Mouse (Mus musculus): ENCODE data around the gene Ncl.

The Ncl gene

DNA sequence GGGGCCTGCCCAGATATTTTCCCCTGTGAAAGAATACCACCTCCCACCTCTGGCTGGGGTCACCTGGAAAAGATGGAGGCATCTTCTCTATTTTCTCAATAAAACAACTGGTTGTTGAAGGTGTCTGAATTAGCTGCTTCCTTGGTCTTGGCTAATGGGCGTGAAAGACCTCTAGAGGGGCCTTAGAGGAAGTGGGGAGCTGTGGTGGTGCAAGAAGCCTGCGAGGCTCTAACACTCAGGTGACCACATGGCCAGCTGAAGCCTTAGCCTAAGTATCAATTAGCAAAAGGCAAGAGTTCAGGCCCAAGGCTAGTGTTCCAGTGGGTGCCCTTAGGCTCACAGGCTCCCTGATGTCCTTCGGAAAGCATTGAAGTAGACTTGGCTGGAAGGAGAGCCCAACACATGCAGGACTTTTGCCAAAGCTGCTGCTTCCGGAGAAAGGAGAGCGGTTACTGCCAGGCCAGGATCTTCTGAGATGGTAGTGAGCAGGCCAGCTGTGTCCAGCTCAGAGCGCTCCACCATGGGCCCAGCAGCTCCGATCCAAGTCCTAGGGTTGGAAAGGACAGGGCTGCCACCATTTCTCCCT is 51.9 kb downstream of the Ncl start:
- H3K36me3 ChIP-seq (ENCODE audit: insufficient read depth, low read length): peaks cover 42% of the 10 kb centered on the region
- TF ChIP-seq POU5F1 (IDR thresholded peaks at IDR 0.05; ENCODE audit: borderline replicate concordance, low read length): no peak
- no peak for TF ChIP-seq NANOG (IDR thresholded peaks at IDR 0.05; ENCODE audit: borderline replicate concordance, low read length)
- no peak for TF ChIP-seq CTCF (conservative IDR thresholded peaks at IDR 0.05; ENCODE audit: low read length)
- H3K4me1 ChIP-seq (replicated peaks; ENCODE audit: low read depth, low read length): peaks cover 68% of the 10 kb centered on the region
- H3K9me3 ChIP-seq (ENCODE audit: low read length): no peaks in the 10 kb centered on the region
- peak overlapping the region; percentile 96 for H3K4me3 ChIP-seq (replicated peaks; ENCODE audit: low read length)
- no peaks in the 10 kb centered on the region for H3K27me3 ChIP-seq (ENCODE audit: insufficient read depth, low read length)

DNA sequence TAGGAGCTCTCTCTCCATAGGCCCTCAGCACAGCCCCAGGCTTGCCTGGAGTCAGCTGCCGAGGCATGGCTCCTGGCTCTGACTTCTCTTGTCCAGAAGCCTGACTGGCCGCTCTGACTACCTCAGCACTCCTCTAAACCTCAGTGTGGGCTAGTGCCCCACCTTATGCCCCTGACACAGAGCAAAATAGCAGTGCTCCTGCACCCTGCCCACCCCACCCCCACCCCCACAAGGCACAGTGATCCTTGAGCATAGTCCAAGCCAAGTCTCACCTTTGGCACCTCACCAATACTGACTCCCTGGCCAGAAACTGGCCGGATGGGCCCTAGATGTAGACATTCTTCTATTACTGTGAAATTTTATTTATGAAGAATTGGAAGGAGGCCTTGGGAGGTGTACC is 52.5 kb downstream of the Ncl start:
- no peak for TF ChIP-seq CTCF (conservative IDR thresholded peaks at IDR 0.05; ENCODE audit: low read length)
- no peak for TF ChIP-seq NANOG (IDR thresholded peaks at IDR 0.05; ENCODE audit: borderline replicate concordance, low read length)
- no peak for TF ChIP-seq POU5F1 (IDR thresholded peaks at IDR 0.05; ENCODE audit: borderline replicate concordance, low read length)
- Histone ChIP-seq H3K36me3 (ENCODE audit: insufficient read depth, low read length) (peaks cover 42% of the 10 kb centered on the region), H3K4me1 (replicated peaks; ENCODE audit: low read depth, low read length) (peaks cover 72% of the 10 kb centered on the region), H3K4me3 (replicated peaks; ENCODE audit: low read length) (peak overlapping the region; percentile 96), H3K9me3 (ENCODE audit: low read length) (no peaks in the 10 kb centered on the region), H3K27me3 (ENCODE audit: insufficient read depth, low read length) (no peaks in the 10 kb centered on the region)

DNA sequence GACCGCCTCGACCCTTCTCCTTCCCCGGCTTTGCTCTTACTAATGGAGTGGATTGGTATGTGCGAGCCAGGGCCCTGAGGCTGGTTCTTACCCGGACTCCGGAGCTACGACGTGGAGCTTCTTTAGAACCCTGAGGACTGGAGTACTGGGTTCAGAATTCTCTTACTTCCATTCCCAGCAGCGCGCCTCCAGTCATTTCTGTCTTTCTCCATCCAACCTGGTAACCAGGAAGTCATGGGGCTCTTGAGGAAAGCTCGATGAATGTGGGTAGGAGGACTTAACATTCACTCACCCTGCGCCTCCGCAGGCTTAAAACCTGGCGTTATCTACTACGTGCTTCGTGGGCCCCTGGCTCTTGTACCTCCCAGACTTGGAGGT is 55.3 kb downstream of the Ncl start:
- no peak for TF ChIP-seq POU5F1 (IDR thresholded peaks at IDR 0.05; ENCODE audit: borderline replicate concordance, low read length)
- TF ChIP-seq NANOG (IDR thresholded peaks at IDR 0.05; ENCODE audit: borderline replicate concordance, low read length): no peak
- TF ChIP-seq CTCF (conservative IDR thresholded peaks at IDR 0.05; ENCODE audit: low read length): no peak
- no peaks in the 10 kb centered on the region for H3K9me3 ChIP-seq (ENCODE audit: low read length)
- peak overlapping the region; percentile 96 for H3K4me3 ChIP-seq (replicated peaks; ENCODE audit: low read length)
- H3K27me3 ChIP-seq (ENCODE audit: insufficient read depth, low read length): no peaks in the 10 kb centered on the region
- peaks cover 88% of the 10 kb centered on the region for H3K4me1 ChIP-seq (replicated peaks; ENCODE audit: low read depth, low read length)
- peaks cover 42% of the 10 kb centered on the region for H3K36me3 ChIP-seq (ENCODE audit: insufficient read depth, low read length)

DNA sequence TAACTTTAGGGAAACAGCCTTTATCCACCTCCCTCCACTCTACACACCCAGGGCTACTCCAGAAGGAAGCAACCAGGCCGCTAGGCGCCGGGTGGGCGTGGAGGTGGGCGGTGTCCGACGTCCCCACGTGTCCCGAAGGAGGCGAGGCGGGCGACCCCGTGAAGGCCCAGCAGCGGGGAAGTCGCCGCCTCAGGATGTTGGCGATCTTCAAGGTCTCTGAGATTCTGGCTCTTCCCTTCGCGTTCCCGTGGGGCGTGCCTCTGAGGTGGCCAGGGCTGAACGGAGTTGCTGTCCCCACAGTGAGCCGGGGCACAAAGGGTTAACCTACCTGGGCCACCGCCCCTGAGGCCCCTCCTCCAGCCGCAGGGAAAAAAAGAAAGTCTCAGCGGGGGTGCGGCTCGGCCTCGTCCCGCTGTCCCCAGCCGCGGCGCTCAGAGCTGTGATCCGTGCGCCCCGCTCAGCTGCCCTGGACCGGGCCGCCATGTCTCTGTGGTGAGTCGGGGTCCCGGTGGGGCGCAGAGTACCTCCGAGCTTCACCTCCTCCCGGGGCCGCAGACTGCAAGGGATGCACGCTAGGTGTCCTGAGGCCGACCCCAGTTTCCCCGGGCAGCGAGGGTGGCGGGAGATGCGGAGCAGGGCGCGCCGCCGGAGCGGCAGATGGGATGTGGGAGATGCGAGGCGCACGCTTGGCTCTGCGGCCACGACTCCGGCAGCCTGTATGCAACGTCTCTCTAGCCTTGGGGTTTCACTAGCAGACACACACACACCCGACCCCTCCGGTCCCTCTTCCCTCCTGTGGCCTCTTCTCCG is 55.9 kb downstream of the Ncl start:
- no peaks in the 10 kb centered on the region for H3K9me3 ChIP-seq (ENCODE audit: low read length)
- peak overlapping the region; percentile 96 for H3K4me3 ChIP-seq (replicated peaks; ENCODE audit: low read length)
- no peaks in the 10 kb centered on the region for H3K27me3 ChIP-seq (ENCODE audit: insufficient read depth, low read length)
- peaks cover 42% of the 10 kb centered on the region for H3K36me3 ChIP-seq (ENCODE audit: insufficient read depth, low read length)
- peaks cover 89% of the 10 kb centered on the region for H3K4me1 ChIP-seq (replicated peaks; ENCODE audit: low read depth, low read length)
- TF ChIP-seq POU5F1 (IDR thresholded peaks at IDR 0.05; ENCODE audit: borderline replicate concordance, low read length) (no peak), CTCF (conservative IDR thresholded peaks at IDR 0.05; ENCODE audit: low read length) (no peak), NANOG (IDR thresholded peaks at IDR 0.05; ENCODE audit: borderline replicate concordance, low read length) (no peak)

DNA sequence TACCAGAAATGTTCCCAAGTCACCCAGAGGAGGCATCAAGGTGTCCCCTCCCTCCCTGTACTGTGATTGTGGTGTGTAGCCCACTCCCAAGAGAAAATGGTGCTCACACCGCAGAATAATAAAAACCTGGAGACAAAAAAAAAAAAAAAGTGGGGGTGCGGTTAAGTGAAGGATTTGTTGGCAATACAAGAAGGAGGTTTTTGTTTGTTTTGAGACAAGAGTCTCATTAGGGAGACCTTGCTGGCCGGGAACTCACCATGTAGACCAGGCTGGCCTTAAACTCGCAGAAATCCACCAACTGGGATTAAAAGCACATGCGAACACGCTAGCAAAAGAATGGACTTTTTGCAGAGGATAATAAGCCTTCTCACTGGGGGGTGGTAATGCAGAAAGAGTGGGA is 56.7 kb downstream of the Ncl start, which contains the start of gene B3gnt7:
TSS of gene B3gnt7 (plus strand) at position 301 of the 400 bp plus-strand sequence.
- H3K4me1 ChIP-seq (replicated peaks; ENCODE audit: low read depth, low read length): peaks cover 87% of the 10 kb centered on the region
- no peaks in the 10 kb centered on the region for H3K27me3 ChIP-seq (ENCODE audit: insufficient read depth, low read length)
- H3K4me3 ChIP-seq (replicated peaks; ENCODE audit: low read length): peak within 1 kb of the TSS; percentile 96
- H3K9me3 ChIP-seq (ENCODE audit: low read length): no peaks in the 10 kb centered on the region
- H3K36me3 ChIP-seq (ENCODE audit: insufficient read depth, low read length): peaks cover 37% of the 10 kb centered on the region
- no peak for TF ChIP-seq NANOG (IDR thresholded peaks at IDR 0.05; ENCODE audit: borderline replicate concordance, low read length)
- no peak for TF ChIP-seq CTCF (conservative IDR thresholded peaks at IDR 0.05; ENCODE audit: low read length)
- TF ChIP-seq POU5F1 (IDR thresholded peaks at IDR 0.05; ENCODE audit: borderline replicate concordance, low read length): no peak

DNA sequence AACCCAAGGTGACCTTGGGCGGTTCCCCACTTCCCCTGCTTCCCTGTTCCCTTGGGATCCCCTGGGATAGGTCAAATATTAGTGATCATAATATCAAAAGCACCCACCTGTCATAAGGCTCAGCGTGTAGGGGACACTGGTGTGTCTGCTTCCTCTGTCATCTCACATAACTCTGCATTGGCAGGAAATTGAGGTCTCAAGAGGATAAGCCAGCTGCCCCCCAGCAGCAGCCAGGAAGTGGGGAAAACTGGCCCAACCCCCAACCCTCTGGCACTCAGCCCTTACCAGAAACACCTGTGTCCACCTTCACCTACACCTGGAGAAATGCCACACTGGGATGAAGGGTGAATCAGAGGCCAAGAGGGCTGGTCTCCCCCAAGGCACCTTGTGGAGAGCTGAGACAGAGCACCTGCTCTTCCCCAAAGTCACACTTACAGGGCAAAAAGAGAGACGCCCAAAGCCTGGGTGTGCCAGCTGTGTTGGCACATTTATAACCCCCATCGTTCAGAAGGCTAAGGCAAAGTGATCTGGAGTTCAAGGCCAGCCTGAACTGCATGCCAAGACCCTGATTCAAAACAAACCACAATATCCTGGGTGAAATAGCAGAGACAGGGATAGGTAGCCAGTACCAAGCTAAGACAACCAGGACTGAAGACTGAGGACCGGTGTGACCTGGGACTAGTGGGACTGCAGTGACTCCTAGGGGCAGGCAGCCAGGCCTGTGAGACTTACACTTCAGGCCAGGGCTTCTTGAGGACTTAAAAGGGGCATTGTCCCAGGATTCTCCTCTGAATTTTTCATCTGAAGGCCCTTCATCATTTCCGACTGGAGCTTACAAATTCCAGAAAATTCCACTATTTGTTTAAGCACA is 57.7 kb downstream of the Ncl start:
- Histone ChIP-seq H3K9me3 (ENCODE audit: low read length) (no peaks in the 10 kb centered on the region), H3K36me3 (ENCODE audit: insufficient read depth, low read length) (peaks cover 26% of the 10 kb centered on the region), H3K27me3 (ENCODE audit: insufficient read depth, low read length) (no peaks in the 10 kb centered on the region), H3K4me1 (replicated peaks; ENCODE audit: low read depth, low read length) (peaks cover 78% of the 10 kb centered on the region), H3K4me3 (replicated peaks; ENCODE audit: low read length) (peak overlapping the region; percentile 96)
- no peak for TF ChIP-seq CTCF (conservative IDR thresholded peaks at IDR 0.05; ENCODE audit: low read length)
- no peak for TF ChIP-seq NANOG (IDR thresholded peaks at IDR 0.05; ENCODE audit: borderline replicate concordance, low read length)
- TF ChIP-seq POU5F1 (IDR thresholded peaks at IDR 0.05; ENCODE audit: borderline replicate concordance, low read length): no peak

DNA sequence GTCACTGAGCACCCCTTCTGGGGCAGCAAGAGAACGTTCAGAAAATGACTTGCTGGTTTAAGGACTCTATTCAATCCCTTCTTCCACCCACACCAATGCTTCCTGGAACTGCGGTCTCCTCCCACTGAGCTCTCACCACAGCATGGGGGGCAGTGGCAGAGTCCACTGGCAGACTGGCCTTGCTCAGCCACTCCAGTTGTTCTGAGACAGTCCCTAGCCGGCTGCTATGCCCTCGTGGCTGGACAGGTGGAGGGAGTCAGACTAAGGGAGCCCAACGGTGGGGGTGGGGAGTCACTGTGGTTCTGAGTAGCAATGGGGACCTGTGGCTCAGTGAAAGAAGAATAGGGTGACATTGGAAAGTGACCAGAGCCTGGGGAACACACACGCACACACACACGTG is 58.5 kb downstream of the Ncl start:
- TF ChIP-seq POU5F1 (IDR thresholded peaks at IDR 0.05; ENCODE audit: borderline replicate concordance, low read length) (no peak), CTCF (conservative IDR thresholded peaks at IDR 0.05; ENCODE audit: low read length) (no peak), NANOG (IDR thresholded peaks at IDR 0.05; ENCODE audit: borderline replicate concordance, low read length) (no peak)
- H3K36me3 ChIP-seq (ENCODE audit: insufficient read depth, low read length): peaks cover 19% of the 10 kb centered on the region
- H3K4me3 ChIP-seq (replicated peaks; ENCODE audit: low read length): peak overlapping the region; percentile 96
- no peaks in the 10 kb centered on the region for H3K27me3 ChIP-seq (ENCODE audit: insufficient read depth, low read length)
- peaks cover 76% of the 10 kb centered on the region for H3K4me1 ChIP-seq (replicated peaks; ENCODE audit: low read depth, low read length)
- H3K9me3 ChIP-seq (ENCODE audit: low read length): no peaks in the 10 kb centered on the region

DNA sequence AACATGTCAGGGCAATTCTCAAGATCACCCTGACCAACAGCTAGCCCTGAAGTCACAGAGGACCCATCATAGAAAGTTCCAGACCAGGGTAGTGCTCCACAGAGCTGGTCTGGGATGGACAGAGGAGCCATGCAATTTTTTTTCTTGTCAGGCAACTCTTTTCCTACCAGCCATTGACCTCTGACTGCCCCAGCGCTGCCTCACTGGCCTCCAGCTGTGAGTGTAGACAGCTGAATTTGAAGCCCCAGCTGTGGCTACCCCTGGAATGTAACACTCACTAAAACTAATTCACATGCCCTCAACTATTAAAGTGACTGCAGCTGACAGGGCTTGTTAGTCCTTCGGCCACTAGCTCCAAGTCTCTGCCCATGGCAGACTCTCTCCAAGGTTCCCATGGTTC is 59.1 kb downstream of the Ncl start:
- Histone ChIP-seq H3K4me3 (replicated peaks; ENCODE audit: low read length) (peak overlapping the region; percentile 96), H3K36me3 (ENCODE audit: insufficient read depth, low read length) (peaks cover 12% of the 10 kb centered on the region), H3K9me3 (ENCODE audit: low read length) (no peaks in the 10 kb centered on the region), H3K27me3 (ENCODE audit: insufficient read depth, low read length) (no peaks in the 10 kb centered on the region), H3K4me1 (replicated peaks; ENCODE audit: low read depth, low read length) (peaks cover 73% of the 10 kb centered on the region)
- TF ChIP-seq CTCF (conservative IDR thresholded peaks at IDR 0.05; ENCODE audit: low read length): no peak
- no peak for TF ChIP-seq NANOG (IDR thresholded peaks at IDR 0.05; ENCODE audit: borderline replicate concordance, low read length)
- TF ChIP-seq POU5F1 (IDR thresholded peaks at IDR 0.05; ENCODE audit: borderline replicate concordance, low read length): no peak
